Mouse (Mus musculus) liver, adult 2 months (tissue): Measurements from ENCODE around the gene Uxs1. TPM values are rescaled to one million over a fixed set of nuclear protein-coding genes. Genes with fewer than 3 reads are reported as not detected.

Experiments used
- DNase-seq: peaks from one replicate; pipeline ENCODE4 v3.0.0-alpha.2; 2011; ENCODE audit warnings: low read depth, low spot score; ENCODE audit errors: extremely low read depth
- H3K27ac ChIP-seq: fragments of 200-500 bp; replicated peaks from 2 replicates; pipeline ENCODE4 v1.5.1; 2012; ENCODE audit warnings: low read depth, mild to moderate bottlenecking, control low read depth, inconsistent platforms, low read length; ENCODE audit not compliant: insufficient read depth
- H3K27me3 ChIP-seq: fragments of 200-500 bp; 2 replicates; pipeline ENCODE4 v1.6.1; 2012; ENCODE audit warnings: mild to moderate bottlenecking, moderate library complexity, low read length, inconsistent platforms; ENCODE audit not compliant: control insufficient read depth, insufficient read depth
- H3K36me3 ChIP-seq: fragments of 200-500 bp; 2 replicates; pipeline ENCODE4 v1.6.1; 2012; ENCODE audit warnings: low read length, inconsistent platforms; ENCODE audit not compliant: control insufficient read depth, insufficient read depth
- H3K4me1 ChIP-seq: fragments of 200-500 bp; 2 replicates; pipeline ENCODE4 v1.6.1; 2011; ENCODE audit warnings: low read length; ENCODE audit not compliant: control insufficient read depth, insufficient read depth
- H3K4me3 ChIP-seq: fragments of 200-500 bp; 2 replicates; pipeline ENCODE4 v1.5.1; 2011; ENCODE audit warnings: low read depth, mild to moderate bottlenecking, control low read depth, low read length, moderate library complexity; ENCODE audit not compliant: insufficient read depth
- H3K79me2 ChIP-seq: fragments of 200-500 bp; 2 replicates; pipeline ENCODE4 v1.6.1; 2012; ENCODE audit warnings: inconsistent platforms, mild to moderate bottlenecking, low read length, moderate library complexity; ENCODE audit not compliant: control insufficient read depth, insufficient read depth
- H3K9ac ChIP-seq: fragments of 200-500 bp; 2 replicates; pipeline ENCODE4 v1.6.1; 2012; ENCODE audit warnings: low read depth, mild to moderate bottlenecking, control low read depth, inconsistent platforms, low read length
- CTCF ChIP-seq: fragments of 200-500 bp; IDR thresholded peaks from 2 replicates; pipeline ENCODE4 v1.5.1; 2011; ENCODE audit warnings: low read depth, low read length, control low read depth
- POLR2A ChIP-seq: fragments of 200-500 bp; IDR thresholded peaks from 2 replicates; pipeline ENCODE4 v1.6.1; 2011; ENCODE audit warnings: low read length, control low read depth; ENCODE audit not compliant: insufficient read depth; ENCODE audit errors: extremely low read depth
- WGBS: fragments of 180-500 bp; shearing (Covaris S2); methylation state at CpG from one replicate; pipeline ENCODE4 v1.1.7; 2018; 5-methylcytosine and 5-hydroxymethylcytosine counted together
- polyA plus RNA-seq: library from polyadenylated mRNA; depleted of rRNA; stranded (reverse); fragments of >200 nt; gene quantifications from 2 replicates; pipeline ENCODE4 v1.2.3, GENCODE M21; 2012
- total RNA-seq: library from RNA; depleted of rRNA; stranded (reverse); fragments of >200 nt; gene quantifications from 2 replicates; pipeline ENCODE4 v1.2.3, GENCODE M21; 2014

Gene Uxs1
- total and polyA plus RNA-seq, 2 experiments: 6.7 to 8.9 TPM

DNA sequence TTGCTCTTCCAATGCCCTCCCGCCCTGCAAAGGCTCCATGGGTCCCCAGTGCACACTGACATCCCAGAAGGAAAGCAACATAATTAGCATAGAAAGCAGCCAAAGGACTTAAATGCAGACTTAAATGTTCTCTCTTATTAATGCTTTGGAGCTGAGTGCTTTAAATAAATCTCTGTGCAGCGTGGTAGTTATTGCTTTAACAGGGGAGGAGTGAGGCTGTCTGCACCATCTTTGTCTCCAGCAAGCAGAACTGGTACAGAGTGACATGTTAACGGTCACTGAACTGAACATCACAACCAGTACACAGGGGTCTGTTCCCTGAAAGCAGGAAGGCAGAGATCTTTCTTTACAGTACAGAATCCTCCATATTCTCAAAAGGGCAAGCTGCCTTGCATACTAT is 29.6 kb downstream of the Uxs1 start:
- DNase-seq: no peak
- H3K9ac ChIP-seq: no peak overlapping the region
- WGBS: 95% methylated on average over 3 of the region's 3 CpGs
- H3K36me3 ChIP-seq: peaks cover 16% of the 10 kb centered on the region
- H3K4me3 ChIP-seq: no peak overlapping the region
- no peak overlapping the region for H3K27ac ChIP-seq
- H3K4me1 ChIP-seq: no peaks in the 10 kb centered on the region
- no peaks in the 10 kb centered on the region for H3K79me2 ChIP-seq
- TF ChIP-seq CTCF (no peak), POLR2A (no peak)
- no peaks in the 10 kb centered on the region for H3K27me3 ChIP-seq

GRCm38 (mm10) chr1:43789765-43790164 is 37.8 kb downstream of the Uxs1 start:
- no peaks in the 10 kb centered on the region for H3K27me3 ChIP-seq
- no peak for DNase-seq
- 38% methylated on average over 2 of the region's 2 CpGs for WGBS
- no peaks in the 10 kb centered on the region for H3K4me1 ChIP-seq
- no peak for TF ChIP-seq CTCF
- no peak for TF ChIP-seq POLR2A
- H3K4me3 ChIP-seq: no peak overlapping the region
- no peak overlapping the region for H3K9ac ChIP-seq
- H3K27ac ChIP-seq: no peak overlapping the region
- H3K36me3 ChIP-seq: peaks cover 6% of the 10 kb centered on the region
- no peaks in the 10 kb centered on the region for H3K79me2 ChIP-seq

DNA sequence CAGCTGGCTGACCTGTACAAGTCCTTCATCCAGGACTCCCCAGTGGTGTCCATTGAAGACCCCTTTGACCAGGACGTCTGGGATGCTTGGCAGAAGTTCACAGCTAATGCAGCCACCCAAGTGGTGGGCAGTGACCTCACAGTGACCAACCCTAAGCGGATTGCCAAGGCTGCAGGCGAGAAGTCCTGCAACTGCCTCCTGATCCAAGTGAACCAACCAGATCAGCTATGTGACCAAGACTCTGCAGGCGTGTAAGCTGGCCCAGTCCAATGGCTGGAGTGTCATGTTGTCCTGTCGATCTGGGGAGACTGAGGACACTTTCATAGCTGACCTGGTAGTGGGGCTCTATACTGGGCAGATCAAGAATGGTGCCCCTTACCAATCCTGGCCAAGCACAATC is 40.9 kb downstream of the Uxs1 start:
- H3K9ac ChIP-seq: no peak overlapping the region
- no peak for TF ChIP-seq CTCF
- no peak for TF ChIP-seq POLR2A
- DNase-seq: no peak
- H3K36me3 ChIP-seq: peaks cover 3% of the 10 kb centered on the region; the same call in 1 of the 2 replicates
- H3K27me3 ChIP-seq: no peaks in the 10 kb centered on the region
- no peaks in the 10 kb centered on the region for H3K4me1 ChIP-seq
- 95% methylated on average over 5 of the region's 5 CpGs for WGBS
- no peak overlapping the region for H3K4me3 ChIP-seq
- no peaks in the 10 kb centered on the region for H3K79me2 ChIP-seq
- H3K27ac ChIP-seq: no peak overlapping the region

DNA sequence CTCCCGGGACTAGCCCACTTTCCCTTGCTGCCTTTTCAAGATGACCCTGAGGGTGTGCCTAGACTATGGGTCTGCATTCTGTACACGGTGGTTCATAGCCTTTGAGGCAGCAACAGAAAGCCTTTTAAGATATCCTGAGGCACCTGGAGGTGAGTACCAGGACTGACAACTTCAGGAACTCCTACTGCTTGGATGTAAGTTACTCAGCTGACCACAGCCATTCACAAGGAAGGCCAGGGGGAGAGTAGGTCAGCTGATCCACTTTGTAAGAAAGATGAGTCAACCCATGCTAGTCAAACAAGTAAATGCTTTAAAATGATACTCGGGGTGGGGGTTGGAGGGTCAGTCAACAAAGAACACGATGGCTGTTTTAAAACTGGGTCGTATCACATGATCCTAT is 42.3 kb downstream of the Uxs1 start:
- Histone ChIP-seq H3K9ac (no peak overlapping the region), H3K4me3 (no peak overlapping the region), H3K27me3 (no peaks in the 10 kb centered on the region), H3K36me3 (peaks cover 3% of the 10 kb centered on the region; the same call in 1 of the 2 replicates), H3K4me1 (no peaks in the 10 kb centered on the region), H3K79me2 (no peaks in the 10 kb centered on the region), H3K27ac (no peak overlapping the region)
- no peak for DNase-seq
- WGBS: 81% methylated on average over 5 of the region's 5 CpGs
- TF ChIP-seq CTCF: no peak
- no peak for TF ChIP-seq POLR2A

DNA sequence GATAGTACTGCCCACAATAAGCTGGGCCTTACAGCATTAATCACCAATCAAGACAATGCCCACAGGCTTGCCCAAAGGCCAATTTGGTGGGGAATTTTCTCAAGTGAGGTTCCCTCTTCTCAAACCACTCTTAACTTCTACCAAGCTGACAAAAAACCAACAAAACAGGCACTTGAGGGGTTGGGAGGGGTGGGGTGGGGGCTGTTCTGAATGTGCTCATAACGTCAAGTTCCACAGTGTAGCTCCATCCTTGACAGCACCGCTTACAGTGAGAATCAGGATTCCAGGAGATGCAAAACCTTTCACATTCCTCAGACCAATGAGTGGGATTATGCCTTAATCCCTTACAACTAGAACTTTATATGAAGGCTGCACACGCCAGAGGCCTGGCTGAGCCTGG is 44.4 kb downstream of the Uxs1 start:
- no peak overlapping the region for H3K9ac ChIP-seq
- no peak overlapping the region for H3K4me3 ChIP-seq
- DNase-seq: no peak
- H3K79me2 ChIP-seq: no peaks in the 10 kb centered on the region
- no peaks in the 10 kb centered on the region for H3K4me1 ChIP-seq
- TF ChIP-seq CTCF: no peak
- no peak for TF ChIP-seq POLR2A
- H3K27ac ChIP-seq: no peak overlapping the region
- H3K27me3 ChIP-seq: no peaks in the 10 kb centered on the region
- WGBS: 100% methylated on average over 3 of the region's 3 CpGs
- H3K36me3 ChIP-seq: peaks cover 7% of the 10 kb centered on the region

- Histone ChIP-seq H3K4me3 (no peak overlapping the region), H3K36me3 (peaks cover 7% of the 10 kb centered on the region), H3K27me3 (no peaks in the 10 kb centered on the region), H3K79me2 (no peaks in the 10 kb centered on the region), H3K9ac (no peak overlapping the region), H3K4me1 (no peaks in the 10 kb centered on the region), H3K27ac (no peak overlapping the region)
- DNase-seq: no peak
- WGBS: 96% methylated on average over 3 of the region's 3 CpGs
- no peak for TF ChIP-seq POLR2A
- no peak for TF ChIP-seq CTCF
These were observed 44.9 kb downstream of the Uxs1 start for GRCm38 (mm10) chr1:43782680-43783079.

DNA sequence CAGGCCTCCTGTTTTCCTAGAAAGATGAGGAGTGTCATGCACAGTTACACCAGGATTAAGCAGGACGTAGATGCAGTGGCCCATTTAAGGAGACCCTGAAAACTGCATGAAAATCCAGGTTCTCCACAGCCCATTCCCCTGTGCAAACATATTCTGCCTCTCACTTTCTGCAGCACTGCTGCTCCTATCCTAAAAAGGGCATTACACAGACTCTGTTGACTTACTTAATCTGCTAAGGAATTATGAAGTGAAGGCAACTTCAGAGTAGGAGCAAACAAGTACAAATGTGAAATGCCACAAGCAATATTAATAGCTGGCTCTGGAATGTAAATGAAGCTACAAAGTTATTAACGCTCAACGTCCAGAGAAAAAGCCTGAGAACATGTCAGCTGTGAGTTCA is 45.9 kb downstream of the Uxs1 start:
- no peak for TF ChIP-seq POLR2A
- no peak for TF ChIP-seq CTCF
- no peaks in the 10 kb centered on the region for H3K27me3 ChIP-seq
- H3K36me3 ChIP-seq: peaks cover 9% of the 10 kb centered on the region
- H3K79me2 ChIP-seq: no peaks in the 10 kb centered on the region
- no peaks in the 10 kb centered on the region for H3K4me1 ChIP-seq
- no peak overlapping the region for H3K9ac ChIP-seq
- H3K4me3 ChIP-seq: no peak overlapping the region
- DNase-seq: no peak
- no peak overlapping the region for H3K27ac ChIP-seq
- WGBS: 89% methylated on average over 3 of the region's 3 CpGs
